Mouse (Mus musculus): ENCODE results near the gene Capn15.

- TF ChIP-seq POLR2A (IDR thresholded peaks at IDR 0.05; ENCODE audit: insufficient read length, low read depth) (no peak), E2F4 (IDR thresholded peaks at IDR 0.05; ENCODE audit: insufficient read depth) (no peak), MAX (IDR thresholded peaks at IDR 0.05; ENCODE audit: low read depth) (no peak), TCF3 (IDR thresholded peaks at IDR 0.05; ENCODE audit: insufficient read length, low read depth) (no peak), TCF12 (IDR thresholded peaks at IDR 0.05; ENCODE audit: insufficient read depth, poor library complexity, severe bottlenecking) (no peak), MYOG (IDR thresholded peaks at IDR 0.05; ENCODE audit: control insufficient read depth in 1 of 3, insufficient read depth in 1 of 3, insufficient read length in 2 of 3, low read depth in 2 of 3) (no peak), MYOD1 (IDR thresholded peaks at IDR 0.05; ENCODE audit: control insufficient read depth in 1 of 3, insufficient read length in 2 of 3, low read depth in 2 of 3) (no peak), SRF (IDR thresholded peaks at IDR 0.05; ENCODE audit: control insufficient read depth, insufficient read length, low read depth) (no peak), CEBPB (IDR thresholded peaks at IDR 0.05; ENCODE audit: insufficient read depth, poor library complexity, severe bottlenecking) (no peak), POLR2AphosphoS2 (IDR thresholded peaks at IDR 0.05; ENCODE audit: insufficient read length, low read depth) (no peak)
Observed at GRCm38 (mm10) chr17:26003864-26004263, 18.3 kb upstream of the Capn15 start.

Data from myocyte (in vitro differentiated cells).